Mouse (Mus musculus) liver, postnatal 0 days (tissue): ENCODE measurements at regions not wholly inside any gene's neighbourhood (a gene's known extent, or its start where the extent isn't known, plus 50 kb on each side); places are given as distances from the start of the nearest gene placed in this dataset.
"Not testable (repeated sequence)": the region's sequence is repeated elsewhere in the genome, so short reads cannot be mapped to it uniquely, and the experiment has no call there.

Source experiments
- ATAC-seq: fragments of 200-750 bp; cut with Nextera tagmentation; 2 replicates; pipeline ENCODE4 v1.8.0; 2017; ENCODE audit warnings: mild to moderate bottlenecking, moderate library complexity
- DNase-seq: peaks from one replicate; pipeline ENCODE4 v3.0.0-alpha.2; 2016
- H3K27ac ChIP-seq: fragments of 300-500 bp; sonication (generic); 2 replicates; pipeline ENCODE4 v1.5.1; 2014; ENCODE audit warnings: antibody characterized with exemption, moderate library complexity, mild to moderate bottlenecking, low read depth
- H3K27me3 ChIP-seq: fragments of 300-500 bp; sonication (generic); 2 replicates; pipeline ENCODE4 v1.6.1; 2014; ENCODE audit warnings: low read length, control low read depth, mixed read lengths; ENCODE audit not compliant: insufficient read depth
- H3K36me3 ChIP-seq: fragments of 300-500 bp; sonication (generic); replicated peaks from 2 replicates; pipeline ENCODE4 v1.6.1; 2014; ENCODE audit warnings: mild to moderate bottlenecking, control low read depth, low read length, moderate library complexity, mixed read lengths; ENCODE audit not compliant: insufficient read depth
- H3K4me1 ChIP-seq: fragments of 300-500 bp; sonication (generic); 2 replicates; pipeline ENCODE4 v1.6.1; 2014; ENCODE audit warnings: antibody characterized with exemption, mild to moderate bottlenecking, control low read depth; ENCODE audit not compliant: insufficient read depth
- H3K4me2 ChIP-seq: fragments of 300-500 bp; sonication (generic); 2 replicates; pipeline ENCODE4 v1.6.1; 2014; ENCODE audit warnings: low read depth, mild to moderate bottlenecking, low read length, moderate library complexity, mixed read lengths
- H3K4me3 ChIP-seq: fragments of 300-500 bp; sonication (generic); 2 replicates; pipeline ENCODE4 v1.5.1; 2014; ENCODE audit warnings: low read depth, low read length
- H3K9ac ChIP-seq: fragments of 300-500 bp; sonication (generic); replicated peaks from 2 replicates; pipeline ENCODE4 v1.6.1; 2014; ENCODE audit warnings: mild to moderate bottlenecking, moderate library complexity
- H3K9me3 ChIP-seq: fragments of 300-500 bp; sonication (generic); 2 replicates; pipeline ENCODE4 v1.6.1; 2016; ENCODE audit warnings: mild to moderate bottlenecking, control low read depth, low read length, mixed read lengths
- CTCF ChIP-seq: sonication (generic); IDR thresholded peaks from 2 replicates; pipeline ENCODE4 v1.5.1; 2016; ENCODE audit warnings: antibody characterized with exemption, low read depth
- EP300 ChIP-seq: IDR thresholded peaks from 2 replicates; pipeline ENCODE4 v1.6.1; 2016; ENCODE audit warnings: antibody characterized with exemption, low read depth, mild to moderate bottlenecking
- WGBS: fragments of 180-500 bp; shearing (Covaris S2); extraction: QIAGEN DNeasy Blood & Tissue Kit; methylation state at CpG from one replicate; pipeline ENCODE4 v1.1.7; 2014; ENCODE audit not compliant: insufficient replicate concordance; 5-methylcytosine and 5-hydroxymethylcytosine counted together

DNA sequence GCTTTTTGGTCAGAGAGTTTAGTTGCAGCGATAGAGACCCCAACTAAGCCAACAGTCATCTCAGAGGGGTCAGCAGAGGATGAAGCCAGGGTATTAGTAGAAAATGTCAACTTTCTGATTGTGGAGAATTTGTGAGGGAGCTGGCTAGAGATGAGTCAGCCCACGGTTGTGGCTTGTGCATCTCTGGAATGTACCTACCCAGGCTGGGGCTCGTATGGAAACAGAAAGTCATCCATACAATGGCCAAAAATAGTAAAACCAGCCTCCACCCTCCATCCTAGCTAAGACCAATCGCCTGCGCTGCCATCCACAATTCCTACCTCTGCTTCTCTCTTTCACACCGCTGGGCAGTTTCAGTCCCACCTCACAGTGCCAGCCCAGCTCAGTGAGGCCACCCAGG is 94.9 kb downstream of the Gm5426 start:
- Histone ChIP-seq H3K9ac (peak overlapping the region; percentile 57; the same call in 1 of the 2 replicates), H3K36me3 (no peaks in the 10 kb centered on the region), H3K9me3 (no peaks in the 10 kb centered on the region), H3K27ac (peak overlapping the region; percentile 93), H3K4me1 (peaks cover 8% of the 10 kb centered on the region; the same call in 1 of the 2 replicates), H3K4me2 (peak overlapping the region; percentile 44), H3K4me3 (peak overlapping the region; percentile 9; the same call in 1 of the 2 replicates), H3K27me3 (no peaks in the 10 kb centered on the region)
- no peak for DNase-seq
- no peak for ATAC-seq
- TF ChIP-seq EP300 = no peak
- TF ChIP-seq CTCF = no peak
- 66% methylated on average over 6 of the region's 6 CpGs for WGBS

DNA sequence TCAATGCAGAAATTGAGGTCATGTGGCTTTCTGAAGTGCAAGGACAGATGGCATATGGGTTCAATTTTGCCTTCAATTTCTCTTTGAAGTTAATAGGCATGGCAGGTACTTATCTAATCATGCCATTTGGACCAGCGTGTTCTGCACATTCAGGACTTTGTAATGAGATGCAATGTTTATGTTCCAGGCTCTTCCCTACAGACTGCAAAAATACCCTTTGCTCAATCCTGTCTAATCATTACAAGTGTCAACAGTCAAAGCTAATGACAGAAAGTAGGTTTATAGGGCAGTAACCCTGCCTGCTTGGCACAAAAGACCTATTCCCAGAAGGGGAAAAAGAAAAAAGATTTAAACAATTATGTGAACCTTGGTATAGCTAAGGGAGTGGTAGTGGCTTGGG is 96.5 kb downstream of the Gm5426 start:
- peaks cover 8% of the 10 kb centered on the region; the same call in 1 of the 2 replicates for H3K4me1 ChIP-seq
- 53% methylated on average over 1 of the region's 1 CpGs for WGBS
- H3K4me2 ChIP-seq = no peak overlapping the region
- H3K36me3 ChIP-seq = no peaks in the 10 kb centered on the region
- TF ChIP-seq CTCF (no peak), EP300 (peak; percentile 89)
- H3K27ac ChIP-seq = peak overlapping the region; percentile 93
- H3K9me3 ChIP-seq = no peaks in the 10 kb centered on the region
- H3K27me3 ChIP-seq = no peaks in the 10 kb centered on the region
- peak; percentile 83 for ATAC-seq
- H3K4me3 ChIP-seq = no peak overlapping the region
- no peak for DNase-seq
- H3K9ac ChIP-seq = no peak overlapping the region

DNA sequence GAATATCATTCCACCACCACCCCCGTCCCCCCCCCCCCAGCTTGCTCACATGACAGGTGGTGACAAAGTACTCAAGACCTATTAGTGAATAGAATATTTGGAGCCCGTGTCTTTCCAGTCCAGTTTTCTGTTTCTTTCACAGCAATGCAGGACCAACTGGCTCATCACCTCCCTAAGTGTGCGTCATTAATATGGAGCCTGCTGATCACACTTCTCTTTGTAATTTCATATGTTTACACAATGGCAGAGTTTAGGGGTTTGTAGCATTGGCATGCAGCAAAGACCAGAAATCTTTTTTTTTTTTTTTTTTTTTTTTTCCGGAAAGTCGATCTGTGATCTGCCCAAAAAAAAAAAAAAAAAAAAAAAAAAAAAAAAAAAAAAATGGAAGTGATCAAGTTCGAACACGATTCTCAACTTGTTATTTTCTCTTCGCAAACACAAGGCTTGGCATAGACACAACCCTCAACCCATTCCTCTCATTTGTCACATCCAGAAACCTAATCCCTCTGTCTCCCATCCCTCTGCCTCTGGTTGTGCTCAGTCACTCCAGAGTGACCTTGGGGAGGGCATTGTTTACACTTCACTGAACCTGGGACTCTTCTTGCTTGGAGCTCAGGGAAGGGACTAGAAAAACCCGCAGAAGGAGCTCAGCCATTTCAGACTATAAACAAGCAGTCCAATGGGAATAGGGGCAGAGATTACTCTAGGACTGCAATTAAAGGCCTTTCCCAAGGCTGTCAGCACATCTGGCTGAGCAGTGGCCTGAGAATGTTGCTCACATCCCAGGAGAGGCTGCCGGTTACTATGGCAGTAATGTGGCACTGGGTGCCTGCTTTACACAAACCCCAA is 98.4 kb downstream of the Gm5426 start:
- H3K9me3 ChIP-seq = no peaks in the 10 kb centered on the region
- no peaks in the 10 kb centered on the region for H3K36me3 ChIP-seq
- no peaks in the 10 kb centered on the region for H3K27me3 ChIP-seq
- no peak overlapping the region for H3K4me2 ChIP-seq
- ATAC-seq (no peak), DNase-seq (no peak)
- TF ChIP-seq EP300 (no peak), CTCF (no peak)
- H3K9ac ChIP-seq = no peak overlapping the region
- no peak overlapping the region for H3K4me3 ChIP-seq
- peaks cover 8% of the 10 kb centered on the region; the same call in 1 of the 2 replicates for H3K4me1 ChIP-seq
- 0 out of 2 replicates have a peak overlapping the region, but pooled peaks have one; percentile 57 for H3K27ac ChIP-seq
- WGBS = 69% methylated on average over 8 of the region's 10 CpGs

DNA sequence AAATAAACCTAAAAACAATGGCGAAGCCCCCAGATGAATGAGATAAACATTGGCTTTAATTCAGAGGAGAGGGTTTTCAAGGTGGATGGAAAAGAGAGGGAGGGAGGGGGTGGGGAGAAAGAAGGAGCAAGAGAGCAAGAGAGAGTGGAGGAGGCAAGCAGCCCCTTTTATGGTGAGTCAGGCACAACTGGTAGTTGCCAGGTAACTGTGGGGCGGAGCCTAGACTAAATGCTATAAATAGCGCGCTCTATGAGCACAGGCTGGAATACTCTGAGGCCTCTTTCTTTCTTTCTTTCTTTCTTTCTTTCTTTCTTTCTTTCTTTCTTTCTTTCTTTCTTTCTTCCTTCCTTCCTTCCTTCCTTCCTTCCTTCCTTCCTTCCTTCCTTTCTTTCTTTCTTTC is 99.6 kb downstream of the Gm5426 start:
- not testable (repeated sequence) for ATAC-seq, H3K36me3 ChIP-seq, H3K4me3 ChIP-seq, H3K27me3 ChIP-seq, H3K27ac ChIP-seq, H3K9ac ChIP-seq, H3K4me2 ChIP-seq, H3K9me3 ChIP-seq, DNase-seq, H3K4me1 ChIP-seq
- 80% methylated on average over 4 of the region's 4 CpGs for WGBS

DNA sequence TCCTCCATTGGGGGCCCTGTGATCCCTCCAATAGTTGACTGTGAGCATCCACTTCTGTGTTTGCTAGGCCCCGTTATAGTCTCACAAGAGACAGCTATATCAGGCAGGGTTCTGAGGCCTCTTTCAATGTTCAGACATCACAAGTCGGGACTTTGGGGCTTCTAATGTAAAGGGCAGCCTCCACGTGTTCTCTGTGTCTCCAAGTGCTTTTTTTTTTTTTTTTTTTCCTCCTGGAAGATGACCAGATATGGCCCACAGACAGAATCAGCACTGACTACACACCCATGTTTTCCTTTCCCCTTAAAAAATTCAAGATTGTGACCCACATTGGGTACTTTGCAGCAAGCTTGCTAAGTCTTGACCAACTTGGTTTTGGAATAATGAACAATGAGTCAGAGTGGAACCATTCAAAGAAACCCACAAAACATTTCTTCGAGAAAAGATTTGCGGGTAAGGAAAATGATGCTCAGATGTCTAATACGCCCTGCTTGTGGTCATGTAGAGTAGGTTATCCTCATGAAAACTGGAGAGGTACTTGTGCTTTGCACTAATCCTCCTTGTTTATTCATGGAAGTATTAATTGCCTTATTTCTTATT is 100.5 kb downstream of the Gm5426 start:
- Histone ChIP-seq H3K9me3 (no peaks in the 10 kb centered on the region), H3K27me3 (no peaks in the 10 kb centered on the region), H3K4me3 (no peak overlapping the region), H3K27ac (no peak overlapping the region), H3K4me2 (no peak overlapping the region), H3K9ac (no peak overlapping the region), H3K4me1 (peaks cover 8% of the 10 kb centered on the region; the same call in 1 of the 2 replicates), H3K36me3 (no peaks in the 10 kb centered on the region)
- DNase-seq (no peak), ATAC-seq (no peak)
- 75% methylated on average over 6 of the region's 6 CpGs for WGBS
- TF ChIP-seq EP300 (no peak), CTCF (no peak)

DNA sequence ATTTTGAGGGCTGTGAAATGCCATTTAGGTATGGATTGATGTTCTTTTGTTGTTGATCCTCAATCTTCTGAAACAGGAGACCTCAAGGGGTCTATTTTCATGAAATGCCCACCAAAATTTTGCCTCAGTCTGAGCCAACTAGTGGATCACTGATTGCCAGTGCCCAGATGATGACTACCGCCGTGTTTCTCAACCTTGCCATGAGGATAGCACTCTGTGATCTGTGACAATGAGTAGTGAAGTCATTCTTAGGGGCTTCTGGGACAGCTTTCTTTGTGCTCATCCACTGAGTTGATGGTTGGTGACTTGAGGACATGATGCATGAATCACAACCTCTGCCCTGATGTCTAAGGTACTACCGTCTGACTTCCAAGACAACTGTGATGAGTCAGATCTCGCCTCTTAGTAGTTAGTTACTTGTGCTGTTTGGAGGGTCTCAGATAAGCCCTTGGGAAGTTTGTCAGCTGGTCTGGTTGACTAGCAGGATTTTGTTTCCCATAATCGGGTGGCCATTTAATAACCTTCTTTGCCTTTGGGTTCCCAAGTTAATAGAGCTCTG is 101.2 kb downstream of the Gm5426 start:
- WGBS = 68% methylated on average over 5 of the region's 5 CpGs

More for the DNA sequence above, 101.2 kb downstream of the Gm5426 start:
- H3K4me1 ChIP-seq = 0 out of 2 replicates have a peak, but pooled peaks cover 4% of the 10 kb centered on the region
- no peak for TF ChIP-seq EP300
- TF ChIP-seq CTCF = no peak
- H3K4me2 ChIP-seq = no peak overlapping the region
- DNase-seq = no peak
- 0 out of 2 replicates have a peak, but pooled peaks cover 4% of the 10 kb centered on the region for H3K9me3 ChIP-seq
- no peaks in the 10 kb centered on the region for H3K27me3 ChIP-seq
- no peaks in the 10 kb centered on the region for H3K36me3 ChIP-seq
- no peak overlapping the region for H3K9ac ChIP-seq
- no peak overlapping the region for H3K27ac ChIP-seq
- H3K4me3 ChIP-seq = no peak overlapping the region
- no peak for ATAC-seq
